Mouse (Mus musculus) mature B cell (primary cell): ENCODE measurements around the gene Ppfibp1.

ENCODE experiments used
- in situ Hi-C: fragments of 300-500 bp; cut with MboI; formaldehyde crosslinking; loops from 2 replicates; pipeline ENCODE4 v1.14.3; 2019

Gene Ppfibp1

GRCm38 (mm10) chr6:146959908-146960680 lies 71.8 kb downstream of the Ppfibp1 start:
- in situ Hi-C loops, result no loop called here

- in situ Hi-C loops, result no loop called here
These were observed 72.7 kb downstream of the Ppfibp1 start for GRCm38 (mm10) chr6:146960956-146961355.

- in situ Hi-C loops, result no loop called here
These were observed 73.7 kb downstream of the Ppfibp1 start for GRCm38 (mm10) chr6:146961832-146962481.

- in situ Hi-C loops, result no loop called here
These were observed 75.3 kb downstream of the Ppfibp1 start for GRCm38 (mm10) chr6:146963396-146964150.

GRCm38 (mm10) chr6:146965139-146965772 lies 77.0 kb downstream of the Ppfibp1 start:
- in situ Hi-C loops, result no loop called here

GRCm38 (mm10) chr6:146966446-146967019 lies 78.2 kb downstream of the Ppfibp1 start:
- in situ Hi-C loops, result no loop called here

- in situ Hi-C loops, result no loop called here
These were observed 79.5 kb downstream of the Ppfibp1 start for GRCm38 (mm10) chr6:146967836-146968235.

GRCm38 (mm10) chr6:146970811-146971210 lies 82.5 kb downstream of the Ppfibp1 start:
- in situ Hi-C loops, result no loop called here

- in situ Hi-C loops, result no loop called here
These were observed 83.1 kb downstream of the Ppfibp1 start for GRCm38 (mm10) chr6:146971366-146971765.

- in situ Hi-C loops, result no loop called here
These were observed 83.7 kb downstream of the Ppfibp1 start for GRCm38 (mm10) chr6:146972009-146972408.

- in situ Hi-C loops, result no loop called here
These were observed 84.5 kb downstream of the Ppfibp1 start for GRCm38 (mm10) chr6:146972740-146973139.

GRCm38 (mm10) chr6:146973406-146973805 lies 85.1 kb downstream of the Ppfibp1 start:
- in situ Hi-C loops, result no loop called here

GRCm38 (mm10) chr6:146973830-146974229 lies 85.5 kb downstream of the Ppfibp1 start:
- in situ Hi-C loops, result no loop called here

GRCm38 (mm10) chr6:146976446-146976845 lies 88.2 kb downstream of the Ppfibp1 start:
- in situ Hi-C loops, result no loop called here

- in situ Hi-C loops, result no loop called here
These were observed 90.4 kb downstream of the Ppfibp1 start for GRCm38 (mm10) chr6:146978691-146979114.

- in situ Hi-C loops, result no loop called here
These were observed 90.9 kb downstream of the Ppfibp1 start for GRCm38 (mm10) chr6:146979115-146979744.

GRCm38 (mm10) chr6:146979953-146980352 lies 91.7 kb downstream of the Ppfibp1 start:
- in situ Hi-C loops, result no loop called here

GRCm38 (mm10) chr6:146981249-146981835 lies 93.1 kb downstream of the Ppfibp1 start:
- in situ Hi-C loops, result no loop called here

GRCm38 (mm10) chr6:146984569-146984968 lies 96.3 kb downstream of the Ppfibp1 start:
- in situ Hi-C loops, result no loop called here

GRCm38 (mm10) chr6:146994236-146994635 lies 105.9 kb downstream of the Ppfibp1 start:
- in situ Hi-C loops, result no loop called here

GRCm38 (mm10) chr6:146995391-146995790 lies 107.1 kb downstream of the Ppfibp1 start:
- in situ Hi-C loops, result no loop called here
